Mouse (Mus musculus): ENCODE data around the gene Cir1.
A peak's percentile ranks its signal among the peaks of the same experiment; 100 is the strongest.

DNA sequence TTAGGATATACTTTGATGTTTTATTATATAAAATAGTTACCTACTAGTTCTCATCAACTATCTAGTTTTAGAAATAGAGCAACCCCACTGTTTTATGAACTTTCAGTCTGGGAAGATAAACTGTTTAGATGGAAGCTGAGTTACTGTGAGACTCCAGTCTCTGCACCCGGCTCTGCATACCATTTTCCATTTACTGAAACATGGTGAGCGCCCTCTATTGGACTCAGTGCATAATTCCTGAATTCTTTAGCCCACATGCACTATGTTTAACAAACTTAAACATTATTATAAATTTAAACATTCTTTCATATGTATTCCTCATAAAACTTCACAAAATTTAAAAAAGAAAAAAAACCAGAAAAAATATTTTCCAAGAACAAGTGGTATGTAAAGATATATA lies 26.9 kb downstream of the Cir1 start:
- TF ChIP-seq CTCF (IDR thresholded peaks at IDR 0.05; ENCODE audit: low read depth) (peak; percentile 44; the same call in 1 of the 2 replicates), EP300 (IDR thresholded peaks at IDR 0.05; ENCODE audit: low read depth) (no peak)
